Mouse (Mus musculus) adrenal gland, postnatal 10 days (tissue): ENCODE data around the gene Camta1. TPM values are rescaled to one million over a fixed set of nuclear protein-coding genes. Genes with fewer than 3 reads are reported as not detected.
A peak's percentile ranks its signal among the peaks of the same experiment; 100 is the strongest.
"Not testable (repeated sequence)": the region's sequence is repeated elsewhere in the genome, so short reads cannot be mapped to it uniquely, and the experiment has no call there.

ENCODE experiments used
- DNase-seq: peaks from one replicate; pipeline ENCODE4 v3.0.0; 2021; ENCODE audit warnings: mixed read lengths
- total RNA-seq, 2 experiments: library from RNA; stranded (reverse); gene quantifications; 2 replicates each; pipeline ENCODE4 v1.2.3; 2021

Camta1 gene
- total RNA-seq, 2 experiments from 2014 or later: 46.3 to 50.3 TPM

DNA sequence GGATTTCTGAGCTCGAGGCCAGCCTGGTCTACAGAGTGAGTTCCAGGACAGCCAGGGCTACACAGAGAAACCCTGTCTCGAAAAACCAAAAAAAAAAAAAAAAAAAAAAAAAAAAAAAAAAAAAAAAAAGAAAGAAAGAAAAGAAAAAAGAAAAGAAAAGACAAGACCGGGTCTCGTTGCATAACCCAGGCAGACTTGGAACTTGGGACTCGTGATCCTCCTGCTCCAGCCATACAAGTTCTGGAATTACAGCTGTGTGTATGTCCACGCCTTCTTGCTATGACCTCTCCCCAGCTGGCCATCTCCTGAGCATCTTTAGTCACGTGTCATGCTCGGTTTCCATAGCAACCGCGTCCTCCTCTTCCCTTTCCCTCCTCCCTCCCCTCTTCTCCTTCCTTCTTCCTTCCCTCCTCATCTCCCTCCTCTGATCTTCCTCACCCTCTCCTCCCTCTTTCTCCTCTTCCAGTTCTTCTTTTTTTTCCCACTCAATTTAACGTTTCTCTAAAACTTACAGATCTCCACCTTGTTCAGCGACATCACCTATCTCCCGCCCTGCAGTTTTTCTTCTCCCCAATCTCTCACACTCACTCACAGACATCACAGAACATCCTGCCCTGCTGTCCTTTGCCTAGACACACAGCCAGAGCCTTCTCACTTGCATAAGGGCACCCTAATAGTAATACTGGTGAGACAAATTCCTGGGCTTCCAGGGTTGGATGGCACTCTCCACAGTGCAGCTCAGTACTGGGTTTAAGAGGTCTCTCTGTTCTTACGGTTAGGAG is 934.6 kb downstream of the Camta1 start:
- DNase-seq: no peak

DNA sequence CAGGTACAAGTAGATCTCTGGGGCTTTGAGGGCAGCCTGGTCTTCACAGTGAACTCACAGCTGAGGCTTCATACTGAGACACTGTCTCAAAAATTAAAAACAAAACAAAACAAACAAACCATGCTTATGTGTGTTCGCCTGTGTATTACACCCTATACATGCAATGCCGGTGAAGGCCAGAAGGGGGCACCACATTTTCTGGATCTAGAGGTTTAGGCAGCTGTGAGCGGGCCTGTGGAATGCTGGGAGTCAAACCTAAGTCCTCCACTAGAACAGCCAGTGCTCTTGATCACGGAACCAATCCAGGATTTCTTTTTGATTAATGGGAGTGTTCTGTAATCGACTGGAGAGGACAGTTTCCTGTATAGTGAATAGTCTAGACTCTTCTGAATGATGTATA is 935.8 kb downstream of the Camta1 start:
- no peak for DNase-seq

DNA sequence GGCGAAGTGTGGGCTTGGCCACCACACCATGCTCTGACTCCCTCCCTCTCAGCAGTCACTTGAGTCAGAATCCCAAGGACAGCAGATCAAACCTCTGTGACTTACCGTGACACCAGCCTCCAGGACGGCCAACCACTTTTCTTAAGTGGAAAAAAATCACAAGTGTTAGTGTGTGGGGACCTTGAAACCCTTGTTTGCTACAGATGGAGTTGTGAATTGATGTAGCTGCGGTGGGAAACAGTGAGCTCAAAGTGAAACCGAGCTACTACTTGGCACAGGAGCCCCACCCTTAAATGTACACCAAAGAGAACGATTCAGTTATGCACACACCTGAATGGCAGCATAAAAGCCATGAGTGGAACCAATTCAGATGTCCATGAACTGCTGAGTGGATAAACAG is 936.7 kb downstream of the Camta1 start:
- DNase-seq: no peak

DNA sequence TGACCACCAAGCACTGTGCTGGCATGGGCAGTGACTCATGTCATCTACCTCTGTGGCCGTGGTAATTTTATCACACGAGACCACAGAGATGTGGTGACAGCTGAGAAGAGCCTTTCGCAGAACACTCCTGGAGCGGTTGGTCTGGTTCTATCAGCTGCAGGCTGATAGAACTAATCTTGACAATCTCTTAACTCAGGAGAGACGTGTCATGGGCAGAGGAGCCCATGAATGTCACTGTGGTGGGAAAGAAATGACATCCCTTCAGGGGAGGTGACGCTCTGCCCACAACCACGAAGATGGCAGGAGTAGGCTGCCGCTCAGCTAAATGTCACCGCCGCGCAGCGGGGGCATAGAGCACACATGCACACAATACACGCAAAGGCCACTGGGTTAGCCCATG is 937.4 kb downstream of the Camta1 start:
- DNase-seq: no peak

DNA sequence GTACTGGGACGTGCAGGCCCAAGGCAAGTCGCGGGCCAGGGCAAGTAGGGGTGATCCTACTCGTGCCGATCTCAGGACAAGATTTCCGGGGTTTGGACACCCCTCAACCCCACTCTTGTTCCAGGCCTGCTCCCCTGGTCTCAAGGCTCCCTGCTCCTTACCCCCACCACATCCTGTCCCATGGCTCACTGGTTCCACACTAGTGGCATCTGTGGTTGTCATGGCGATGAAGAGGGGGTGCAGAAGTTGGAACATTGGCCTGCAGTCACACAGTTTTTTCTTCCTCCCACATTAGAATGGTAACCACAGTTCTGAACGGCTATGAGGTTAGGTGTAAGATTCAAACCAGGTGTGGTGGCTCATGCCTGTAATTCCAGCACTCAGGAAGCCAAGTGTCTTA is 940.5 kb downstream of the Camta1 start:
- DNase-seq: no peak

DNA sequence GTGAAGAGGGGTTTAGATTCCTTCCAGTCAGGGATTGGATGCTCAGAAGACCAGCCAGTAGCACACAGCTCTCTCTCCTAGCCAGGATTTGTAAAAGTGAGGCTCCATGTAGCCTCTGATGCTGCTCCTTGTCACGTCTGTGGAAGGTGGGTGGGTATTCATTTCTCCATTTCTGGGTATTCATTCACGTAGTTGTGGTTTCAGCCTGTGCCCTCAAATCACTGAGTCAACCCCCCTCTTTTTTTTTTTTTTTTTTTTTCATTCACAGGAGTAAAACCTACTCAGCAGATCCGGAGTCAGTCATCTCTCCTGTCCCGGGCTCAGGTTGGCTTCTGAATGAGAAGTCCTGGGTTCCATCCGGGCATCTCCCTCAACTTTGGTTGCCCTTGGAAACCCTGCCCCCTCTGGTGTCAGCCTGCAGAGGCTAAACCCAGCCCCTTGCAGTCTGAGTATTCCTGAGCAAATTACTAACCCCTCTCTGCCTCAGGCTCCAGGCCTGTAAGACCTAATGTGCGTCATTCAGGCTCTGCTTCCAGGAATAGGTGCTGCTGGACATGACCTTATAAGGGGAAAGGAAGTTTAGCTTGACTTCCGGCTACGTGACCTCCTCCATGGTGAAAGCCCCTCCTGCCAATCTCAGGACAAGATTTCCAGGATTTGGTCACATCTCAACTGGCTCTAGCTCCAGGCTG is 944.2 kb downstream of the Camta1 start:
- DNase-seq: no peak

DNA sequence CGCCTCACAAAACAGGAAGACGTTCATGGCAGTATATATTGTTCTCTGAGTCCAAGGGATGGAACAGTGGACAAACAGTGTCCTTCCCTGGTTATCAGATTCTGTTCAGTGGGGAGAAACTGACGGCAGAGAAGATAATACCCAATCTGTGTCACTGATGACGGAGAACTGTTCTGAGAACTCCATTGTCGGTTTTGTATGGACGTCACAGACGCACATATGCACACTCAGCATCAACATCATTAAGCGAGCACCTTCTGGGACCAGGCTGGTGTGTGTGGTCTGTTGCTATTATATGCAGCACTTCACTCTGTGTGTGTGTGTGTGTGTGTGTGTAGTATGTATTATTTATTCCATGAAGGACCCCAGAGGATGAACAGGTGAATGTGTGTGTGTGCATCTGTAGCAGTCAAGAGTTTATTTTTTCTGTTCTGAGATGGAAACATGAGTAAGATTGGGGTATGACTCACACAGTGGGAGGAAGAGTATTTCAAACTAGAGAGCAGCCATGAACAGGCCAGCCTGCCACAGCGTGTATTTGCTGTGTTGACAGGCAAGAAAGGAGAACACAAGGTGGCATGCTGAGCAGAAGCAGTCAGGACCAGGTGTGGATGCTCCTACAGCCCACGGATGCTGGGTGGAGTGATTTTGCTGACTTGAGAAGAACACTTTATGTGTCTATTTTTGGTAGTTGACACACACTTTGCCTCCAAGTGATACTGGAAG is 946.3 kb downstream of the Camta1 start:
- DNase-seq: no peak

DNA sequence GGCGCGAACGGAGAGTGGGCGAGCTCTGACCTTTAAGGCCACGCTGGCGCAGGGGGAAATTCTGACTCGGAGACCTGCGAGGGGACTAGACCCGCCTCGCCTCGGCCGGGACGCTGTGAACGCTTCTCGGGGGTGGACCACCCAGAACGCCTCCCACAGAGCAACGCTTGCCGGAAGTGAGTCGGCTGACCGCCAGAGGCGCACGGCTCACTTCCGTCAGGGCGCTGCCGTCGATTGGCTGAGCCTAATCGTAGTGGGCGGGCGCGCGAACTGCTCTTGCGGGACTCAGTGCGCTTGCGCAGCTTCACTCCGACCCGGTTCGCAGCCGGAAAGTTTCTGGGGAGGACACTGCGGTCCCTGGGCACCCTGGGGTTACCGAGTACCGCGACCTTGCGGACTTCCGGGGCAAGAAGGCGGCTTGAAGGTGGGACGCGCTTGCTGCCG is 947.4 kb downstream of the Camta1 start, which contains the start of the genes Park7 and Tnfrsf9:
Gene Park7, minus strand, starts transcription at position 148 of the 444 bp plus-strand sequence.
Gene Tnfrsf9, plus strand, starts transcription at position 273 of the 444 bp plus-strand sequence.
- peak; percentile 97 for DNase-seq

DNA sequence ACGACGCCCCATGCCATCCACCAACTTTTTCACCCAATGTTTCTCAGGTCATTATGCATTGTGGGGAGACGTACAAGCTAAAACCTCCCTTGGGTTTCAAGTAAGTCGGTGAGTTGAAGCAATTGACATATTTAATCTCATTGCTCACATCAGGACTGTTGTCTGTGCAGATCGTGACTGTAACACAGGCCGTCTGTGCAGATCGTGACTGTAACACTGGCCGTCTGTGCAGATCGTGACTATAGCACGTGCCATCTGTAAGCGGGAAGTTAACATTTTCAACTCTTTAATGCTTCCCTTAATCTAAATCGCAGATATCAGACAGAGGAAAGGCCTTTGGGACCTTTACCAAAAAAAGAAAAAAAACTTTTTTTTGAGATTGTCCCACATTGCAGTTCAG is 947.9 kb downstream of the Camta1 start:
- DNase-seq: no peak

DNA sequence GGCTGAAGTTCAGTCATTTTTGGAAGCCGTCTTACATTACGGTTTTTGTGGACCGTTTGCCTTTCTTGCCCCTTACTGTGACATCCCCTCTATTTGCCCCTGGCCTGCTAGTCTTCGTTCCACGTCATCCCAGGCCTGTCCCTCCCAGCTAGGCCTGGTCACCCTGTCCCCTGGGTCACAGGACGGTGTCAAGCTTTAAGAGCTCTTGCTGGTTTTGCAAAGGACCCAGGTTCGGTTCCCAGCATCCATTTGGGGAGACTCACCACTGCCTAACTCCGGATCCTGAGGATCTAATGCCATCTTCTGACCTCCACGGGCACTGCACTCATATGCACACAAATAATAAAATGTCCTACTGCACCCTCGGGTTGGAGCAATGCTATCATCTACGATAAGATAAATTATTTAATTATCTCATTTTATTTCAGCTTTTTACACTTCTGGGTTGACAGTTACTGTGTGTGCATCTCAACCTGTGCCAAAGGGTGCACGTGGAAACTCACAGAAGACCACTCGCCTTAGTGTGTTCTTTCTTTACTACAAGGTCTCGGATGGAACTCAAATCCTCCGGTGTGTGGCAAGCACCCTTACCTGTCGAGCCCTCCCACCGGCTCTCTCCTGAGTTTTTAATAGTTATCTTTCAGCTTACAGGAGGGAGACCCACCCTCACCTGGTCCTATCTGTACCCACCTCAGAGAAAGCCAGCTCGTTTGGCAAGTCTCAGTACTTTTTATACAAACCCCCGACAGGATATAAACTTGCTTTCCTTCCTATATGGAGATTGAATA is 951.3 kb downstream of the Camta1 start:
- no peak for DNase-seq

DNA sequence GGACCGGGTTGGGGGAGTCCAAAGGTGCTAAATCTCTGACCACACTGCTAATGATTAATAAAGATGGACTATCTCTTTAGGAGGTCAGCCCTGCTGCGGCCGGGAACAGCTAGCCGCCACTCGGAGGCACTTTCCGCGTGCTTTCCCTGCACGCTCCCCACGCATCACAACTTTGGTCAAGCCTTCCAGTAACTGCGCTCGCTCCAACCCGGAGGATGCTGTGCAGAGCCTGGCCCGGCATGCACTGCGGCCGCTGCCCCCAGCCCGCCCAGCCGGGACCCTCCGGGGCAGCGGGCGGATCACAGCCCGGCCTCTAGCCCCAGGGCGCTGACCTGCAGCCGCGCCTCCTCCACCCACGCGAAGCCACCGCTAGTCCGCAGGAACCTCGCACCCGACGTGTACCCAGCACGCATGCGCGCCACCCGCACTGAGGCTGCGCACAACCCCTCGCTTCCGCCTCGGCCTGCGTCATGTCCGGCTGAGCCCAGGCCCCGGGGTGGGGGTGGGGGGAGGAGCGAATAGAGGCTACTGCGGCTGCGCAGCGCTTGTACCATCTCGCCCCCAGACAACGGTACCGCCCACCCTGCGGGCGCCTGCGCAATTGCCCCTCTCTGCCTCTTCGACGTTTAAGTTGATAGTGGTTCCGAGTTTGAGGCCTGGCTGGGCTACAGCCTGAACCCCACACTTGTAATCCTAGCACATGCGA is 952.1 kb downstream of the Camta1 start:
- DNase-seq: peak; percentile 100

DNA sequence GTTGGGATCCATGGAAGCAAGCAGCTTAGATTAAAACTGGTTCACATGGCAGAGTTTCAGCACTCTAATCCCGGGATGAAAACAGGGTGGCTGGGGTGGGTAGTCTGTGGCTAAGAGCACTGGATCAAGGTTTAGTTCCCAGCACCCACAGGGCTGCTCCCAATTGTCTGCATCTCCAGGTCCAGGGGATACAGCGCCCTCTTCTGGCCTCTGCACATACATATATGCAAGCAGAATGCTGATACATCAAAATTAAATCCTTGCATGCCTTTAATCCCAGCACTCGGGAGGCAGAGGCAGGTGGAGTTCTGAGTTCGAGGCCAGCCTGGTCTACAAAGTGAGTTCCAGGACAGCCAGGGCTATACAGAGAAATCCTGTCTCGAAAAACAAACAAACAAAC is 953.2 kb downstream of the Camta1 start:
- DNase-seq: not testable (repeated sequence)

DNA sequence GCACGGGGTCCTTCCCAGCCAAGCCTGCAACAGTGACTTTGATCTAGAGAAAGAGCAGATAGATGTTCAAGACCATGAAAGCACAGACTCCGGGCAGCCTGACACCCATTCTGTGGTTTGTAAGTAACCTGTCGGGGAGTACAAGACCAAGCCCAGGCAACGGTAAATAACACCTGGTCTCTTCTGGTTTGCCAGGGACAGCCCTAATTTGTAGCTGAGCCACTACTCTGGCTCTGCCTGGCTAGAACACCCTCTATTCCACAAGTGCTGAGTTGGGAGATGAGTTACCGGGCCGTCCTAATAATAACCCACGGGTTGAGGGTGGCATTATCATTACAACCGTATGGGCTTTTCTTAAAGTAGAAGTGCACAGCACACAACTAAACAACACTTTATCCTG is 954.6 kb downstream of the Camta1 start:
- no peak for DNase-seq

DNA sequence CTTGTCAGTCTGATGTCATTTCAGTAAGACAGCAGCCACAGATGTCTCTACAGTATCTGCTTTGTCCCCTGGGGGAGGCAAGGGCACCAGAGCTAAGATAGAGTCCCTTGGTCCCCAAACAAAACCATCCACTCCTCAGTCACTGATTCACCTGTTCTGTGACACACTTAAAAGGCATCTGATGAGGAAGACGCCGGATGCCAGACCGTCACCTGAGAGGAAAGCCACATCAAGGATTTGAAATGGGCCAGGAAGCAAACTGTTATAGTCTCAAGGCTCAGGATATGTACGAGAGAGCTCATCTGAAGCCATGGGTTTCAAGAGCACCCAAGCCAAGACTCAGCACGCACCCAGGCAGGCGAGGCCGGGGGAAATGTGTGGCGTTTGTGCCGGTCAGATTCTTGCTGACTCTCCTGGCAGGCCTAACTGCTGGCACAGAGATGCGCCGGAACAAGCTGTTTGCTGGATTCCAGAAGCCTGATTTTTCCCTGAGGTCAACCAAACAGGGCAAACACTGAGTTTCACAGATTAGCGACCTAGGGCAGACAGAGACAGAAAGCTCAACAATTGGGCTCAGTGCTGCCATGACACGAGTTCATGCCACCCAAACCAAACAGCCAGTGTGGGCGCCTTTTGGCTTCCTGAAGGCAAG is 958.5 kb downstream of the Camta1 start:
- DNase-seq: no peak

DNA sequence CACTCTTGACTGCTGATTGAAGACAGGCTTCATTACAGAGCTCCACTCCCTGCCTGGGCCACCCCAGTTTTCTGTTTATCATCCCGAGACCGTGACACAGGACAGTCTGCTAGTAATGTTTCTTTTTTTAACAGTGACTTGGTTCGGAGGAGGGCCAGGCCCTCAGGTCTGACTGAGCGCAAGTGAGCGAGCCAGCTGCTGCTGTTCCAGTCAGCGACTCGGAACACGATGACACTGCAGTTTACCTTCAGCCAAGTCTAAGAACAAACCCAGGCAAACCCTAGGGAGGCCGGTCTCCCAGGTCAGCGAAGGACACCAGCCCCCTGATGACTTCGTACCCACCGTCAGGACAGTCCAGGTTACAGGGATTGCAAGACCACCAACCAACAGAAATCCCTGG is 959.6 kb downstream of the Camta1 start:
- no peak for DNase-seq

DNA sequence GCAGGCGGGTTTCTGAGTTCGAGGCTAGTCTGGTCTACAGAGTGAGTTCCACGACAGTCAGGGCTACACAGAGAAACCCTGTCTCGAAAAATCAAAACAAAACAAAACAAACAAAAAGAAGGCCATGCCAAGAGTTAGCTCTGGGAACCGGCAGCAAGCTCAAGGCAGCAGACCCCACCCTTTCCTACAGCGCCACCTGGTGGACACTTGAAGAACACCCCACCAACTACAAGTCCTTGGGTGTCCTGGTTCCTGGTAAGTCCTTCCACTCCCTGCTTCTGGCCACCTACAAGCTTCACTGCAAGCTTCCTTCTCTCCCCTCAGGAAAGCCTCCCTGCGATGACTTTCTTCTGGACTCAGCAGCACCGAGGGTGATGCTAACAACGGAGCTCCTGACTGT is 960.0 kb downstream of the Camta1 start:
- peak; percentile 87 for DNase-seq

DNA sequence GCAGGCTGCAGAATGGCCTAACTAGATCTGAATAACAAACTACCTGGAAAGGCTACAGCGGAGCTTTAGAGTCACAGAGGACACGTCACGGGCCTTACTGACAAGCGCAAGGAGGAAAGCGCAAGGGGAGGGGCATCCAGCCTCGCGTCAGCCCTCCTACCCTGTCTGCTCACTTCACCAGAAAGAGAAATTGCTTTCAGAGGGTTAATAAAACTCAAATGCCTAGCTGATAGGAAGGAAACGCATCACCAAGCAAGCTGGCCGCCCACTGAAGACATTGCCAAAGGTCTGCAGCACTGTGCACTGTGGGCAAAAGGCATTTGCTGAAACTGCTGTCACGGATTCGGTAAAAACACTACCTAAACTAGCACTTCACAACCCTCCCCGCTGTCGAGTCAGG is 961.2 kb downstream of the Camta1 start:
- no peak for DNase-seq

DNA sequence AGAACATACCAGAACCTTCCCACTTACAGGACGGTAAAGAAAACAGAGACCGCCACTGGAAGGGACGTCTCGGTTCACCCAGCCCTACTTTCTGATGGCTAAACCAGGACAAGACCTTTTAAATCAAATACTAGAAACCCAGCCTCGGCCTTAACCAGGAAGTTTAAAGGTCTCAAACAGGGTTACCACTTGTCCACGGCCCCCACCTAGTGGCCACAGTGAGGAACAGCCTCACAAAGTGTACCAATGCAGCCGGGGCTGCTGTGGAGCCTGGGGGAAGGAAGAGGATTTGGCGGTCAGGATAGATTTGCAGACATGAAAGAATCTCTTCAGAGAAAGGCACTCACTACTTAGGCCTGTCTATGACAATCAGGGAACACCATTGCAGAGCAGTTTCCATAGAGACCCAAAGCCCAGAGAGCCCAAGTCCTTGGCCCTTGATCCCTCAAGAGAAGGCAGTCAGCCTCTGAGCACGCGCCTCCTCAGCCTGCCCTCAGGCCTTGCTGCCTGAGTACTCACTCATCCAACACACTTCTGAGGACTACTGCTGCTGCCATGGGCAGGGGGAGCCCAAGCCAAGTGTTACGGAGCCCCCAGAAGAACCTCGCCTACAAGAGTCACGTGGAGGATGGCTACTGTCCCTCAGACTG is 962.8 kb downstream of the Camta1 start:
- peak; percentile 90 for DNase-seq

DNA sequence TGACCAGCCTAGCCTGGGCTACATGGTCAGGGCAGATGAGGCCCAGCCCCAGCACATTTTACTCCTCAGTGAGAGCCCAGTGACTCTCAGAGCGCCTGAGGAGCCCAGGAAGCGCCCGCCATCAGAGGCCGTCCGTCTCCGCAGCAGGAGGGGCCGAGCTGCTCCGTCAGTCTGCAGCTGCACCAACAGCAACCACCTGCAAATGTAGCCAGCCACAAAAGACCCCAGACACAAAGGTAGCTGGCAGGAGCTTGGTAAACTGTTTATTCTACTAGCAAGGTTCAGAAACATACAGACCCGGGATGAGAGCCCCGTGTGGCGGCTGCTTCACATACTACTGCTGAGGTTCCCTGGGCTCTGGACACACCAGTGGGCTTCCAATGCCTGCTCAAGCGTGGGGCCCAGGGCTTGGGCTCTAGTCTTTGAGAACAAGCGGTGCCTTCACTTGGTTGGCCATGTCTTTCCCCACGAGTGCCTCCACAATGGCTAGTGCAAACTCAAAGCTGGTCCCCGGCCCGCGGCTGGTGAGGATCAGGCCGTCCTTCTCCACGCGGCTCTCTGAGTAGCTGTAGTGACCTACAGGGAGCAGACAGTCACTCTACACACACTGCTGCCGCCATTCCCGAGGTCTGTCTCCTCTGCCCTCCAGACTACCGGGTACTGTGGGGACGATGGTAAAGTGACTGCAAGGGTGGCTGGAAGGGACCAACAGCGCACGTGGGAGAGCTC is 964.6 kb downstream of the Camta1 start:
- DNase-seq: no peak
